ENCODE assay signal across 17 mouse cellular contexts in genomic region chr6:145894669-145895342, GRCm38 (mm10). TPM values are rescaled to one million over a fixed set of nuclear protein-coding genes. Genes with fewer than 3 reads are reported as not detected.
A peak's percentile ranks its signal among the peaks of the same experiment; 100 is the strongest.
DNase-seq lines count a peak whose midpoint lies in the region; ATAC-seq lines count a peak whose summit lies in the region.
"Had no signal": no experiment of that assay in that cellular context is flagged by ENCODE, and none has a peak within 500 bp of the region (broad histone marks: within the 10 kb centered on the region; RNA-seq: fewer than 3 reads in every experiment).

No protein-coding gene starts in this region.

- peak; percentile 86 for ATAC-seq in CD4-positive, CD25-positive, alpha-beta regulatory T cell, adult 4 months
- peak; percentile 53 to 56 for ATAC-seq in hematopoietic stem cell, adult 5-6 weeks (replicated peaks in 1 of 2; ENCODE audit: insufficient read depth in 1 of 2, low FRiP score in 2 of 2, low TSS enrichment in 1 of 2, low read depth in 1 of 2, poor library complexity in 2 of 2, severe bottlenecking in 2 of 2)

- H3K27me3 ChIP-seq in splenic B cell, adult 2 months (ENCODE audit: control insufficient read depth, insufficient read depth, low read length, poor library complexity, severe bottlenecking), result no peaks in the 10 kb centered on the region
- H3K27me3 ChIP-seq: hindbrain, embryonic 13.5 days; limb, embryonic 12.5 days; stomach, embryonic 15.5 days had no signal

- peak; percentile 92 for DNase-seq in 416B (ENCODE audit: low read depth)
- peak; percentile 38 for DNase-seq in splenic B cell, adult 2 months (ENCODE audit: low read depth, low spot score)
- no peak for DNase-seq in layer of hippocampus, postnatal 36 days
- DNase-seq in urinary bladder, postnatal 36 days (ENCODE audit: low spot score in 2 of 2), result no peak
- DNase-seq in layer of hippocampus, postnatal 14 days (ENCODE audit: low spot score in 2 of 2), result no peak
- DNase-seq: adrenal gland, postnatal 25 days; cerebellum, postnatal 36 days; gastrocnemius, postnatal 36 days; kidney, adult 18-20 months; kidney, postnatal 25 days; lung, adult 2 months; right cerebral cortex, postnatal 25 days had no signal

- no peaks in the 10 kb centered on the region for H3K36me3 ChIP-seq in splenic B cell, adult 2 months (ENCODE audit: control insufficient read depth, insufficient read depth, low read length, poor library complexity, severe bottlenecking)
- H3K36me3 ChIP-seq: hindbrain, embryonic 13.5 days; limb, embryonic 12.5 days; stomach, embryonic 15.5 days had no signal

RNA-seq across cellular contexts. Expression of gene Bhlhe41, which starts 29.4 kb away (rescaled TPM):
- under 1 TPM; 0.22 to 0.26 TPM for polyA plus RNA-seq in CD4-positive, CD25-positive, alpha-beta regulatory T cell, adult 4 months (2017; shearing (Covaris generic))
- total RNA-seq in hematopoietic stem cell, adult 5-6 weeks (2017), result 0.05 TPM in 1 of 2 replicates, not detected in the other
- 10 to 100 TPM; 33.4 to 39.0 TPM for total RNA-seq in layer of hippocampus, postnatal 36 days (2021)
- 10 to 100 TPM; 20.4 to 25.0 TPM for total RNA-seq in layer of hippocampus, postnatal 14 days (2021)

RNA-seq across cellular contexts. Expression of gene Sspn, which starts 36.6 kb away (rescaled TPM):
- not detected for polyA plus RNA-seq in CD4-positive, CD25-positive, alpha-beta regulatory T cell, adult 4 months (2017; shearing (Covaris generic))
- total RNA-seq in hematopoietic stem cell, adult 5-6 weeks (2017), result 0.05 TPM in 1 of 2 replicates, not detected in the other
- 1 to 10 TPM; 4.1 to 4.5 TPM for total RNA-seq in layer of hippocampus, postnatal 36 days (2021)
- total RNA-seq in layer of hippocampus, postnatal 14 days (2021), result 1 to 10 TPM; 5.2 to 5.9 TPM

Comparison
In these comparisons a context has a peak if more than half of its experiments do, and no peak if none do; other contexts are left out.
1. DNase-seq: peak in 416B (single experiment) and splenic B cell, adult 2 months (single experiment); none in layer of hippocampus, postnatal 36 days (0 of 2), urinary bladder, postnatal 36 days (0 of 2) and layer of hippocampus, postnatal 14 days (0 of 2).
2. RNA of gene Bhlhe41, which starts 29.4 kb away (total RNA-seq): 33.4 to 39.0 TPM in layer of hippocampus, postnatal 36 days and 20.4 to 25.0 TPM in layer of hippocampus, postnatal 14 days; 0.05 TPM in hematopoietic stem cell, adult 5-6 weeks; every median in the first group is over 10 times any median in the second.